Mouse (Mus musculus): ENCODE results near the gene Usmg5. TPM values are rescaled to one million over a fixed set of nuclear protein-coding genes. Genes with fewer than 3 reads are reported as not detected.

Usmg5 gene
- polyA plus RNA-seq, 1 experiment from 2014 or later: 3,144 TPM

DNA sequence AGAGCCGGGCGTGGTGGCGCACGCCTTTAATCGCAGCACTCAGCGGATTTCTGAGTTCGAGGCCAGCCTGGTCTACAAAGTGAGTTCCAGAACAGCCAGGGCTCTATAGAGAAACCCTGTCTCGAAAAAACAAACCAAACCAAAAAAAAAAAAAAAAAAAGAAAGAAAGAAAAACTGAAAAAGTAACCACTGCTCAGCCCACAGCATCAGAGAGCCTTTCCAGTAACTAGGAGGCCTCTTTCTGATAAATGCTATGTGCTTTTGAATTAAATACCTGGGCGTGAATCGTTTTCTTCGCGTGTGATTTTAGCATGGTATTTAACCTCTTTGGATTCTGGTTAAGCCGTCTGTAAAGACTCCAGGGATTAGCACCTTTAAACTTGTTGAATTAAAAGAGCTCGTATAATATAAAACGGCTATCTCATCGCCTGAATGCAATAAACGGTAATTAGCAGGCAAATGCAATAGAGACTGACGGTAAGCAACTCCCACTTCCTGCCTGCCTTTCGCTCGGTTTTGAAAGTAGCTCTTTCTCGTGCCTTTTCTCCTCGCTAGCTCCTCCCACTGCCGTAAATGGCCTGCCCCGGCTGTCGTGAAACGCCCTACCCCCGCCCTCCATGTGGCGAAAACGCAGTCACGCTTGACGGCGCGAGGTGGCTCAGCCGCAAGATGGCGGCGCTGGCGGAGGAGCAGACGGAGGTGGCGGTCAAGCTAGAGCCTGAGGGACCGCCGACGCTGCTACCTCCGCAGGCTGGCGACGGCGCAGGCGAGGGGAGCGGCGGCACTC lies 23.2 kb downstream of the Usmg5 start, which contains the start of gene Taf5:
Gene Taf5 (plus strand): TSS at position 651 of the 787 bp plus-strand sequence.
- H3K4me3 ChIP-seq (ENCODE audit: low read depth, low read length): peak within 1 kb of the TSS; percentile 99
- WGBS: 9% methylated on average over 45 of the region's 49 CpGs
- TF ChIP-seq CTCF (IDR thresholded peaks at IDR 0.05; ENCODE audit: low read depth): peak; percentile 41
- no peaks in the 10 kb centered on the region for H3K9me3 ChIP-seq (ENCODE audit: control insufficient read depth)
- no peaks in the 10 kb centered on the region for H3K4me1 ChIP-seq (replicated peaks; ENCODE audit: control insufficient read depth, insufficient read depth, low read length)
- peak within 1 kb of the TSS; percentile 75 for H3K4me2 ChIP-seq (replicated peaks; ENCODE audit: low read depth)
- peak within 1 kb of the TSS; percentile 89 for H3K27ac ChIP-seq (ENCODE audit: low read depth, low read length)
- ATAC-seq: peak; percentile 81
- peaks cover 17% of the 10 kb centered on the region for H3K36me3 ChIP-seq (ENCODE audit: control insufficient read depth, insufficient read depth)
- H3K9ac ChIP-seq (ENCODE audit: low read depth, low read length): peak within 1 kb of the TSS; percentile 92
- H3K27me3 ChIP-seq (replicated peaks; ENCODE audit: control insufficient read depth, insufficient read depth, low read length): no peaks in the 10 kb centered on the region

DNA sequence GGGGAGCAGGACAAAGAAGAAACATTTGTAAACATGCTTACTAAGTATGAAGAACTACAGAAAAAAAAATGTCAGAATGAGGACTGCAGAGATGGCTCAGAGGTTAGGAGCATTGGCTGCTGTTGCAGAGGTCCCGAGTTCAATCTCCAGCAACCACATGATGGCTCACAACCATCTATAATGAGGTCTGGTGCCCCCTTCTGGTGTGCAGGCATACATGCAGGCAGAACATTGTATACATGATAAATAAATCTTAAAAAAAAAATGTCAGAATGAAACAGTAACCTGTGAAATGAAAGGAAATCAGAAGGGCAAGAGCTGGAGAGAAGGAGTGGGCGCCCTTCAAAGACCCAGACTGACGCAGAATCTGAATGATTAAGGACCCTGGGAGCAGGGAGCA lies 24.6 kb downstream of the Usmg5 start:
- 94% methylated on average over 3 of the region's 3 CpGs for WGBS
- peak; percentile 45 for TF ChIP-seq CTCF (IDR thresholded peaks at IDR 0.05; ENCODE audit: low read depth)
- ATAC-seq: no peak

GRCm38 (mm10) chr19:47057684-47058083 lies 32.8 kb downstream of the Usmg5 start:
- TF ChIP-seq CTCF (IDR thresholded peaks at IDR 0.05; ENCODE audit: low read depth): no peak
- no peak for ATAC-seq
- no peak overlapping the region for H3K9ac ChIP-seq (ENCODE audit: low read depth, low read length)
- H3K4me2 ChIP-seq (replicated peaks; ENCODE audit: low read depth): no peak overlapping the region
- no peak overlapping the region for H3K4me3 ChIP-seq (ENCODE audit: low read depth, low read length)
- no peaks in the 10 kb centered on the region for H3K9me3 ChIP-seq (ENCODE audit: control insufficient read depth)
- H3K4me1 ChIP-seq (replicated peaks; ENCODE audit: control insufficient read depth, insufficient read depth, low read length): no peaks in the 10 kb centered on the region
- no peaks in the 10 kb centered on the region for H3K27me3 ChIP-seq (replicated peaks; ENCODE audit: control insufficient read depth, insufficient read depth, low read length)
- no peak overlapping the region for H3K27ac ChIP-seq (ENCODE audit: low read depth, low read length)
- no peaks in the 10 kb centered on the region for H3K36me3 ChIP-seq (ENCODE audit: control insufficient read depth, insufficient read depth)
- 73% methylated on average over 1 of the region's 1 CpGs for WGBS

More for the DNA sequence above, 24.6 kb downstream of the Usmg5 start:
- Histone ChIP-seq H3K9ac (ENCODE audit: low read depth, low read length) (no peak overlapping the region), H3K9me3 (ENCODE audit: control insufficient read depth) (no peaks in the 10 kb centered on the region), H3K4me1 (replicated peaks; ENCODE audit: control insufficient read depth, insufficient read depth, low read length) (no peaks in the 10 kb centered on the region), H3K27me3 (replicated peaks; ENCODE audit: control insufficient read depth, insufficient read depth, low read length) (no peaks in the 10 kb centered on the region), H3K36me3 (ENCODE audit: control insufficient read depth, insufficient read depth) (peaks cover 5% of the 10 kb centered on the region; the same call in 1 of the 2 replicates), H3K4me2 (replicated peaks; ENCODE audit: low read depth) (no peak overlapping the region), H3K4me3 (ENCODE audit: low read depth, low read length) (no peak overlapping the region), H3K27ac (ENCODE audit: low read depth, low read length) (no peak overlapping the region)

DNA sequence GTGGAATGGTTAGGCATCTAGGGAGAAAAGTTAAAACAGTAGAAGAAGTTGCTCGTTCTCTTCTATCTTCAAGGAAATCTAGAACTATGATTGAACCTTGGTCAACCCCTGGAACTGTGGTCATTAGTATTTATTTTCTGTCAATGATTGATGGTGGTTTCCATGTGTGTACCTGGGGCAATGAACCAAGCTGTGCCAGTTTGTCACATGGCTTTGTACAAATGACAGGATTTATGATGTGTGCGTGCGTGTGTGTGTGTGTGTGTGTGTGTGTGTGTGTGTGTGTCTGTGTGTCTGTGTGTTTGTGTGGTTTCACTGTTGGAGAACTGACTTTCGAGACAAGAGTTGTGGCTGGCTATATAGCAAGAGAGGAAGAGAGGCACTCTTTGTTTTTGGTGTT lies 37.0 kb downstream of the Usmg5 start:
- peak overlapping the region; percentile 60; the same call in 1 of the 2 replicates for H3K27ac ChIP-seq (ENCODE audit: low read depth, low read length)
- H3K27me3 ChIP-seq (replicated peaks; ENCODE audit: control insufficient read depth, insufficient read depth, low read length): no peaks in the 10 kb centered on the region
- H3K36me3 ChIP-seq (ENCODE audit: control insufficient read depth, insufficient read depth): no peaks in the 10 kb centered on the region
- no peak overlapping the region for H3K9ac ChIP-seq (ENCODE audit: low read depth, low read length)
- H3K4me1 ChIP-seq (replicated peaks; ENCODE audit: control insufficient read depth, insufficient read depth, low read length): 0 out of 2 replicates have a peak, but pooled peaks cover 3% of the 10 kb centered on the region
- H3K4me3 ChIP-seq (ENCODE audit: low read depth, low read length): no peak overlapping the region
- ATAC-seq: peak; percentile 89
- WGBS: 30% methylated on average over 4 of the region's 4 CpGs
- 0 out of 2 replicates have a peak overlapping the region, but pooled peaks have one; percentile 38 for H3K4me2 ChIP-seq (replicated peaks; ENCODE audit: low read depth)
- H3K9me3 ChIP-seq (ENCODE audit: control insufficient read depth): no peaks in the 10 kb centered on the region
- TF ChIP-seq CTCF (IDR thresholded peaks at IDR 0.05; ENCODE audit: low read depth): no peak

GRCm38 (mm10) chr19:47052927-47053326 lies 37.5 kb downstream of the Usmg5 start:
- ATAC-seq: no peak
- Histone ChIP-seq H3K4me2 (replicated peaks; ENCODE audit: low read depth) (0 out of 2 replicates have a peak overlapping the region, but pooled peaks have one; percentile 38), H3K9me3 (ENCODE audit: control insufficient read depth) (no peaks in the 10 kb centered on the region), H3K4me3 (ENCODE audit: low read depth, low read length) (no peak overlapping the region), H3K27ac (ENCODE audit: low read depth, low read length) (peak overlapping the region; percentile 60; the same call in 1 of the 2 replicates), H3K4me1 (replicated peaks; ENCODE audit: control insufficient read depth, insufficient read depth, low read length) (0 out of 2 replicates have a peak, but pooled peaks cover 3% of the 10 kb centered on the region), H3K36me3 (ENCODE audit: control insufficient read depth, insufficient read depth) (no peaks in the 10 kb centered on the region), H3K27me3 (replicated peaks; ENCODE audit: control insufficient read depth, insufficient read depth, low read length) (no peaks in the 10 kb centered on the region), H3K9ac (ENCODE audit: low read depth, low read length) (no peak overlapping the region)
- TF ChIP-seq CTCF (IDR thresholded peaks at IDR 0.05; ENCODE audit: low read depth): peak; percentile 20; the same call in 1 of the 2 replicates
- WGBS: 70% methylated on average over 4 of the region's 4 CpGs

DNA sequence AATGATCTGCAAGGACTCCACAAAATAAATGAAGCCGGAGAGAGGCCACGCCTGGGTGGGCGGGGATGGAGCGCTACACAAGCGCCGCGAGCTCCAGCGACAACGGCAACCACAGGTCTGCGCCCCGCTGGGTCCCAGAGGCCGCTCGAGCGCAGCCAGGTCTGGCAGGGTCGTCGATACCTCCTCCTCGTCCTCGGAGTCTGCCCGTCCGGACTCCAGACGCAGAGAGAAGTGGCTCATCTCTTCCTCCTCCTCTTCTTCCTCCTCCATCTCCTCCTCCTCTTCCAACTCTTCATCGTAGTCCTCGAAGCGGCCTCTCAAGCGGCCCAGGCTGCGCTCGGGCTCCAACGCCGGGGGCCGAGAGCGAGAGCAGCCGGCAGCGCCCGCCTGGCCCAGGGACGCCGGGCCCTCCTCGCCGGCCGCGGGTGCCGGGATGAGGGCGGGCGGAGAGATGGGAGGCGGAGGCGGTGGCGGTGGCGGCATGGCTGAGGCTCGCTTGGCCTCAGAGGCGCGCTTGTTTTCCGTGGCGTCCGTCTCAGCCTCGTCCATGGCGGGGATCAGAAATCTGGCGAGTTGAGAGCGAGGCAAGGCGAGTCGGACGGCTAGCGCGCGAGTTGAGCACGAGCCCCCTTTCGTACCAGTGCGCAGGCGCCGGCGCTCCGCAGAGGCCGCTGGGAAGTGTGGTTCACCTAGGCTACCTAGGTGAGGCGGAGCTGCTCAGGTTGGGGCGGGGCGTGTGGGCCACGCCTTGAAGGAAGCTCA lies 40.0 kb downstream of the Usmg5 start, which contains the start of gene Pcgf6:
Gene Pcgf6 (minus strand): TSS at position 636 of the 762 bp plus-strand sequence.
- Histone ChIP-seq H3K4me2 (replicated peaks; ENCODE audit: low read depth) (peak within 1 kb of the TSS; percentile 94), H3K27ac (ENCODE audit: low read depth, low read length) (peak within 1 kb of the TSS; percentile 82), H3K4me3 (ENCODE audit: low read depth, low read length) (peak within 1 kb of the TSS; percentile 91), H3K36me3 (ENCODE audit: control insufficient read depth, insufficient read depth) (peaks cover 7% of the 10 kb centered on the region), H3K4me1 (replicated peaks; ENCODE audit: control insufficient read depth, insufficient read depth, low read length) (0 out of 2 replicates have a peak, but pooled peaks cover 3% of the 10 kb centered on the region), H3K9me3 (ENCODE audit: control insufficient read depth) (no peaks in the 10 kb centered on the region), H3K9ac (ENCODE audit: low read depth, low read length) (peak within 1 kb of the TSS; percentile 70), H3K27me3 (replicated peaks; ENCODE audit: control insufficient read depth, insufficient read depth, low read length) (no peaks in the 10 kb centered on the region)
- ATAC-seq: peak; percentile 77
- WGBS: under 1% methylated on average over 75 of the region's 75 CpGs
- no peak for TF ChIP-seq CTCF (IDR thresholded peaks at IDR 0.05; ENCODE audit: low read depth)

All from intestine, postnatal 0 days (tissue).